Mouse (Mus musculus): ENCODE results near the gene Mrps25. TPM values are rescaled to one million over a fixed set of nuclear protein-coding genes. Genes with fewer than 3 reads are reported as not detected.

The Mrps25 gene
- 8.6 TPM for polyA plus RNA-seq (2014; fragmentation: Illumina TruSeq; extraction: RNeasy Lipid Tissue Mini Kit (QIAGEN cat#74804); ENCODE audit: low read depth, low replicate concordance)

GRCm38 (mm10) chr6:92183621-92184131, at the start of gene Mrps25:
Gene Mrps25, minus strand, starts transcription at chr6:92184033.

GRCm38 (mm10) chr6:92214773-92215449, 31.1 kb upstream of the Mrps25 start, which contains the start of gene Rbsn:
Gene Rbsn, minus strand, starts transcription at chr6:92214925.

Other genes with a start within 250 kb of the Mrps25 start
- gene Fgd5, start 205.2 kb downstream of the Mrps25 start, polyA plus RNA-seq (2014; fragmentation: Illumina TruSeq; extraction: RNeasy Lipid Tissue Mini Kit (QIAGEN cat#74804); ENCODE audit: low read depth, low replicate concordance): 5.0 TPM
- gene Nr2c2, start 92.6 kb downstream of the Mrps25 start, polyA plus RNA-seq (2014; fragmentation: Illumina TruSeq; extraction: RNeasy Lipid Tissue Mini Kit (QIAGEN cat#74804); ENCODE audit: low read depth, low replicate concordance): 53.1 TPM
- gene Rbsn, start 30.9 kb upstream of the Mrps25 start, polyA plus RNA-seq (2014; fragmentation: Illumina TruSeq; extraction: RNeasy Lipid Tissue Mini Kit (QIAGEN cat#74804); ENCODE audit: low read depth, low replicate concordance): 17.7 TPM
- gene Trh, start 60.6 kb upstream of the Mrps25 start, polyA plus RNA-seq (2014; fragmentation: Illumina TruSeq; extraction: RNeasy Lipid Tissue Mini Kit (QIAGEN cat#74804); ENCODE audit: low read depth, low replicate concordance): not detected